Mouse (Mus musculus) layer of hippocampus, adult 9-11 months (tissue): ENCODE measurements around the gene Ddc.

Source experiments
- DNase-seq: peaks from one replicate; pipeline ENCODE4 v3.0.0; 2022

Ddc gene

DNA sequence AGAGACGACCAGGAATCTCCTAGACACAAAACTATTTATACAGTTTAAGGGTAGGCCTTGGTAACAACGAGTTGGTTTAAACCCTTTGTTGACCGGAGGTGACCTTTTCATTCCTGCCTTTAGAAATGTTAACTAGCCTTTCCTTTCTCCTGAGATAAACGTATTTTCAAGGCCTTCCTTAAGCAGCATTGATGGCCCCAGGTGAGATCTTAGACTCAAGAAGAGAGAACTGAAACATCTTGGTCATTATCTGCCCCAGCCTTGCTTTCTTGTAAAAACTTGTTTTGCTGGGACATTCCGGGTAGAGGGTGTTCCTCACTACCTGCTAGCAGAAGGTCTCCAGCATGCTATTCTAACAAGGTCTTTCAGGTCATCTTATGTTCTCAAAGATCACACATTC is 7.1 kb upstream of the Ddc start:
- no peak for DNase-seq

DNA sequence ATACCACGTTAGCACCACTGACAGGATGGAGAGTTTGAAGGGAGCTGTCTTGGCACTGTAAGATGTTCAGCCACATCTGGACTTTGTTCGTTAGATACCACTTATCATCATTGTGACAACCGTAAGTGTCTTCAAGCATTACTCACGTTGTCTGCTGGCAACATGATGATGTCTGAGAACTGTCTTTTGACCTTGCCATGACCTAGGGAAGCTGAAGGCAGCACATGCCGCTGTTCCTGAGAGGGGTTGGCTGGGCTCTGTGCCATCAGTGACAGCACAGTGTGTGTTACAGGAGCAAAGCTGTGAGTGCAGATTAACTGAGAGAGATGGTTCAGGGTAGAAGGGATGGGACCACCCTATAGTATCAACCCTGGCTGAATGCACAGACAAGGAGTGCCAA is 3.6 kb upstream of the Ddc start:
- no peak for DNase-seq

DNA sequence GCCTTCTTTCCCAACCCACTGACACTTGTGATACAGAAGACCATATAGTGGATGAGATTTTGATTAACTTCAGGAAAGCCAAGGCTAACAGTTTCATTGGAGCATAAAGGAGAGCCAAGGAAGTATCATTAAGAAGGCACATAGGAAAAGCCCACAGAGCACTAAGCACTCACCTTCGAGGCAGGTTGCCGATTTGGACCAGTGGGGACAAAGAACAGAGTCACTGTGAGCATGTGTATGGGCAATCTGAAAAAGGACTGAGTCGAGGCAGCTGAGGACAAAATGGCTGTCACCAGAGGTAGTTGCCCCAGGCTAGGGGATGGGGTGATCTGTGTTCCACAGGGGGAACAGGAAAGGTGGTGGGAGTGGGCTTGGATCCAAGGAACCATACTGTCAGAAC is 552 bp upstream of the Ddc start:
- DNase-seq, result no peak

DNA sequence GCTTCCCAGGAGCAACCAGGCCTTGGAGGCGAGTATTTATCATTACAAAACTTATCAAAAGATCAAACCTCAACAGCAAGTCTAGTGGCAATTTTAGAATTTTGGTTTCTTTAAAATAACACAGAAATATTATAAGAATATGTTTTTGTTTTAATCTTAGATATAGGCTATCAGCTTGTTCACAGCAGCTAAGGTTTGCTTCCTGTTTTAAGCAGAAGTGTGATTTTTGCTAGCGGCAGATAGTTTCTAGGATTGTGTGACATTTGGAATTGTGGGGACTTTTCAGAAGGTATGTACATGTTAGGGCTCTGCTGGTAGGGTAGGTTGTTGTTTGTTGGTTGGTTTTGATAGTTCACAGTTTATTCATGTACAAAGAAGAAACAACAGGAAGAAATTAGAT is 2.5 kb downstream of the Ddc start:
- no peak for DNase-seq

DNA sequence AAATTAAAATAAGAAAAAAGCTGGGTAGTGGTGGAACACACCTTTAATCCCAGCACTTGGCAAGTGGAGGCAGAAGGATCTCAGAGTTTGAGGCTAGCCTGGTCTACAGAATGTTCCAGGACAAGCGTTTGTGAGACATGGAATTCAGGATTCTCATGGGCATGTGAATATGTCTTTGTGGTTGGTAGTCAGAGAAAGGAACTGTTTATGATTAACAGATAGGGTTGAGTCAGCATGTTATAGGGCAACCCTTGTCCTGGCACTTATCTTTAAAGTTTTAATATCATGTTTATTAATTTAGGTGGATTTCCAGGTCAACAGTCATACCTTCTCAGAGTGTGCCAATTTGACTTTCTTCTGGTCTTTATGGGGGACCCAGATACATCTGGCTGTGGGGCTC is 4.2 kb downstream of the Ddc start:
- DNase-seq, result no peak

DNA sequence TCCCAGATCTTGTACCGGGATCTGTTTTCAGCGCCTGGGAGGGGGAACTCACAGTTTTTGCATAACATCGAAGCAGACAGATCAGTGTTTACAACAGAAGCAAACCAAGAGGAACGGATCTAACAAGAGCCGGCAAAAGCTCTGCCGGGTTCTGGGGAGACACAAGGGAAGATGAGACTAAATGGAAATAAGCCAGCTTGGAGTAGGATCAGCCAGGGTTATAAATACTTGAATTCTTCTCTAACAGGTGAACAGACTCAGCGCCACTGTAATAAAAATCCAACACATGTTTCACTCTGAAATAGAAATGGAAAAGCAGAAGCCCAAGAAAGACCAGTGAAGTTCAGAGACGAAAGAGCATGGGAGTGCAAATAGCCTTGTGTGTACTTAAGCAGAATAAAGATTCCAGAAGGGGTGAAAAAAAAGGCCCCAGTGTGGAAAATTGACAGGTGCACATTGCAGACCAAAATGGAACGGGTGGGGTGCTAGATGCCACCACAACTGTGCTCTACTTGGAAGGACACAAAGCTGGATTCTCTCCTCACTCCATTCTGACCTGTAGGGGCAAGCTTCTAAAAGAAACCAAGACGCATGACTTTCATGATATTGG is 4.8 kb downstream of the Ddc start:
- no peak for DNase-seq

DNA sequence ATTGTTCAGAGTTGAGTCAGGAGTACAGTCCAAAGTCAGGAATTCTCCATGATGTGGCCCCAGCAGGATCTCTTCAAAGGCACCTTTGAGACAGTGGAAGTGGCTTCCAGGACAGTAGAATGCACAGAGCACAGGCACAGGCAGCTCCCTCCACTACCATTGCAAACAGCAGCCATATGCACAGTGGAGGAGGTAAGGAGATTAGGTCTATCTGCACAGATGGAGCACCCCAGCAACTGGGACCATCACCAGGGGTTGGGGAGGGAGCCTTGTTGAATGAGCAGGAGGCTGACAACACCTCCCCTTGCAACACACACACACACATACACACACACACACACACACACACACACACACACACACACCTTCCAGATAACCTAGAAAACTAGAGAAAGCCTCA is 6.1 kb downstream of the Ddc start:
- peak; percentile 38 for DNase-seq

DNA sequence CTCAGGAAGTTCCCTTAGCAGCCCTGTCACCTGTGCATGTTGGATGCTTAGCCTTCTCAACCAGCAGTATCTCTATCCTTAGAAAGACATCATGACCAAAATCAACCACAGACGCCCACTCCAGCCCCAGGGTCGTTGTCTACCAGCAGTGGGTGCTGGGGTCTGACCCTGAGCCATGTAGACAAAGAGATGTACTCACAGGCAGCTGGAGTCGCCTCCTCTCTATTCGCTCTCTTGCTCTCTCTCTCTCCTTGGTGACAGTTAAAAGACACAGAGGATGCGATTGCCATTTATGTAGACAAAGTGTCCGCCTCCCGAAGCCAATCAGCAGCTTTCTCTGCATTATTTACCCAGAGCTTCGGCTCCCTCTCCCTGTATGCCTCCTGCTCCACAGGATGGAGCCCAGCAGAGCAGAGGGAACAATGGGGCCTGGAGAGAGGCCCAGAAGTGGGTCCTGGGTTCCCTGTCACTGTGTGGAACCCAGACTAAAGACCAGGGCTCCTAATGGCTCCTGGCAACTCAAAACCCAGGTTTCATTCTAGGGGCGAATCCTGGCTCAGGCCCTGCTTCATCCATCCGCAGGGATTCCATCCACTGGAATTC is 7.7 kb downstream of the Ddc start:
- DNase-seq, result no peak

DNA sequence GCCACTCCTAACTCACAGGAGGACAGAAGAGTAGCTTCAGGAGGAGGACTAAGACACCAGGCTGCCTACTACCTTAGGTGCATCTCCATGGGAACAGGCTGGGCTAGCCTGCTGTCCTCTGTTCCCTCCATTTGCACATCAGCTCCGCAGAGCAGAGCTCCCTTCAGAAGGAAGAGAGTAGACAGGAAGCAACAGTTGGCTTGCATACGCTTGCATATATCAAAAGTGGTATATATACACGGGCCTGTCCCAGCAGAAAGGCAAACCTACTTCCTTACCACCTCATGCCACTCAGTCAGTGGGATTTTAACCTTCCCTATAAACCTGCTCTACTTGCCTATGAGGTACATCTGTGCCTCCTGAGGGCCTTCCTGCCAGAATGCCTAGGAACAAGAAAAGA is 9.2 kb downstream of the Ddc start:
- no peak for DNase-seq

DNA sequence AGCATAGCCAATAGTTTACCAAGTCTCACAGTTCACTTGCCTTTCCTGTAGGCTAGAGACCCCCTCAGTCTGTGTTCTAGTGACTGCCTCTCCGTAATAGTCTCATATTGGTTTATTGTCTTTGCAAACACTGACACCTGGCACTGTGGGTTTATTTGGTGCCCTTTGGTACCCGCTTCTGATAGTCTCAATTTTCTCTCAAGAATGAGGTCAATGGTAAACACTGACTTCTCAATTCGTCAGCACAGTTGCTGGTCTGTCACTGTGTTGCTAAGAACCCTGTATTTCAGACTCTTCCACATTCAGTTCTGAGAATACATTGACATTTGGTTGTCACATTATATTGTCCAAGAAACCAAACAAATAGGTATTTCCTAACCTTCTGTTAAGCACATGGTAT is 9.9 kb downstream of the Ddc start:
- no peak for DNase-seq

DNA sequence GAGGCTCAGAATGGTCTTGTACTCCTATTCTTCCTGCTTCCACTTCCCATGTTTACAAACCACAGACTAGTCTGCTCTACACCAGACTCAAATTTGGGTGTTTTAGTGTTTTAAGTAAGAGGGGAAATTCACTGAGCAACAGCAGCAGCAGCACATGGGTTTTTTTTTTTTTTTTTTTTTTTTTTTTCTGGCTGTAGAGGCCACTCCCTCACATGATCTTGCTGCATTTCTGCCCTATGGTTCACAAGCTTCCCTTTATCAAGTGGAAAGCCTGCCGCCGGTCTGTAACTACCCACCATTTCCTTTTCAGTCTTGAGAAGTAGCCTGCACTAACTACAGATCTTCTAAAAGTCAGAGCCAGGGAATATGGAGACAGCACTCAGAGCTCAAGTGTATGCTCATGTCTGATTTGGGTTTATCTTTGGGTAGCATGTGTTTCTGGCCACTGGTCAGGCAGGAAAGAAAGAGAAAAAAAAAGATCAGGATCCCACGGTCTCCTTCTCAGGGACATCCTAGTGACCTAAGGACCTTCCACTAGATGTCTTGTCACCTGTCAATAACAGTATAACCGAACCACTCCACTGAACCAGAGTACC is 11.4 kb downstream of the Ddc start:
- DNase-seq, result no peak

DNA sequence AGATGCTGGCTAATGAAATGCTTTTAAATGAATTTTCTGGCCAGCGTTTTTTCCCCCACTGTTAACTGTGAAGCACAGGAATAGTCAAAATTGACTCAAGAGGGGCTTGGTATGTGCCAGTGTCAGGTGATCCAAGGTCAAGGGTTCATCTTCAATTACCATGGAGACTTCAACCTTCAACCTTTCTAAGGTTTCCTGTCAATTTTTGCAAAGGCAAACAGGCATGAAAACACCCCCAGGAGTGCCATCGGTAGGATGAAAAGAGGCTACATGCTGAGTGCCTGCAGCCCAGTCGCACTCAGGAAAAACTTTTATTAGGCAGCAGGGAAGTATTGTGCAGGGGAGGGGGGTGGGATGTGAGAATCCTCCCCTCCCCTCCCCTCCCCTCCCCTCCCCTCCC is 12.0 kb downstream of the Ddc start:
- no peak for DNase-seq

DNA sequence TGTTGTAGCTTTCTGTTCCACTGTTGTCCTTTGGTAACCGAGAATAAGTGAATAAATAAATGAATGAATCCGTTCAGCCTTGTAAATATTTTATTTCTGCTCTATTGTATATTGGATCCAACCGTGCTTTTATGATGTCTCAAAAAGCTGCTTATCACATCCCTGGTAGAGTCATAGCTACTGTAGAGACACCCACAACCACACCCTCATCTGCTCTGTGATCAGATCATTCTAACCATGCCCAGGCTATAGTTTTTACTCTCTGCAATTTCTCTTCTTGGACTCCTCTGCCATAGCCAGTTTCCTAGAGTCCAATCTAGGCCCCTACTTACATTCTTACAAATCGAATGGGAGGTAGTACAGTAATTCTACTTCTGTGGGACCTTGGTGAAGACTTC is 12.7 kb downstream of the Ddc start:
- no peak for DNase-seq

DNA sequence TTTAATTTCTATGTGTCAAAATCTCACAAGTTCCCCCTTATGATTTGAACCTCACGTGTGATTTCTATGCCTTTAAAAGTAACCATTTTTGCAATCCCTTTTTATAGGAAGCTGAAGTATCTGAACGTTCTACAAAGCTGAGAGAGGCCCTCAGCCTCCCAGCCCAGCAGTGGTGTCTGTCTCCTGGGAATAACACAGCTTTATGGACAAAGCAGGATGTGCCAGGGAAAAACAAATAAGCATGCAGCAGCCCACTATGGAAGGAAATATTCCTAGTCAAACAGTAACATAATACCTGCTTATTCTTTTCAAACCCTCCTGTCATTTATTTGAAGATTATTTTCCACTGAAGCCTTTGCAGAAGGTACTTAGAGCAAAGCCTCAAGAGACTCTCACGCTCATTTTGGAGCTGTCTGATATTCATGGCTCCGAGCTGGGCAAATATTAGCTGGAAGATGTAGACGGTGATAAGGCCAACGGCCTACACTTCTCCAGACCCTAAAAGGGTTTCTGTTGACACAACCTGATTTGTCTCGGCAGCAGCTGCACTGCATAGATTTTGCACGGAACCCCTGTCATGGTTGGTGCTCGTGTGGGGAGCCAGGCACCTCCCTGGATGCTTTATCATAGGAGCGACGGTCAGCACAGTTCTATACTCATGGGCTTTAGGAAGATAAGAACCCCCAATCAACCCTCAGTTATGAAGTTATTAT is 13.3 kb downstream of the Ddc start:
- no peak for DNase-seq

DNA sequence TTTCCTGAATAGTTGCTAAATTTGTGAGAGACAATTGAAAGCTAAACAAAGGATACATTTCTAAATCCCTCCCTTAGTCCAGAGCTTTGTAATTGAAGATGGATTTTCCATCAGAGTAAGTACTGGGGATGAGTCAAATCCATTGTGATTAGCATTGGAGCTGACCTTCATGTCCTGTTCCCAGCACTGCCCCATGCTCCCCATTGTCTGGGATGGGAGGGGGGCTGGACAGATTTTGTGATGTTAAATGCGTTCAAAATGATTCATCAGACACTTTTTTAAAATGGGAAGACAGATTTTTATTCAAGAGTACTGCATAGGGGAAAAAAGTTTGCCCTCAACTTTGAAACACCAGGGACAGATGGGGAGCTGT is 16.2 kb downstream of the Ddc start:
- DNase-seq, result no peak

DNA sequence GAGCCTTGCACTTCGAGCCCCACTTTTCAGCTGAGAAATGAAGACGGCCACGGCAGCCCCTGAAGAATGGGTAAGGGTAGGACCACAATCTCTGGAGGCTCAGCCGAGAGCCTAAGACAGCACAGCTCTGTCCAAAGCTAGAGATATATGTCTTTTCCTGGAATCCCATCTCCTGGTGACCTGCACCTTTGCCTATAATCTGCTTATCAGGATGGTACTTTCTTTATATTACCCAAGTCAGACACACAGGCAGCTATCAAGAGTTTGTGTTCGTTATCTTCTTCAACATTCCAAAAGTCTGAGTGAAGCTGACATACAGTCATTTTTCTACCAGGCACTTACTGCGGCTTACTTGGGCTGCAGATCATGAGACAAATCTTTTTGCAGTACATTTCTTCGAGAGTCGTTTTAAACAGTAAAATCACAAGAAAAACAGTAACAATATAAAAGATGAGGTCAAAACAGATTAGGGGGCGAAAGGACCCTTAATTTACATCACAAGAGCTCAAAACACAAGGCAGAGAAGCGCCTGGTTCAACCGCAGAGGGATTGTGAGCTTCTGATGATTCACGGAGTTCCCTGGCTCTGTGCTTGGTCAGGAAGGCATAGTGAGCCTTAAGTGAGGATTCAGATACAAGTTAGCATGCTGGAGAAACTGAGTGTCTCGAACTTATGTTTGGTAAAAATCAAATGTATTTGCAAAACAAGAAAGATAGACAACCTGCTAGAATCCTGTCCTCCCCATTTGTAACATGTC is 16.7 kb downstream of the Ddc start:
- no peak for DNase-seq

DNA sequence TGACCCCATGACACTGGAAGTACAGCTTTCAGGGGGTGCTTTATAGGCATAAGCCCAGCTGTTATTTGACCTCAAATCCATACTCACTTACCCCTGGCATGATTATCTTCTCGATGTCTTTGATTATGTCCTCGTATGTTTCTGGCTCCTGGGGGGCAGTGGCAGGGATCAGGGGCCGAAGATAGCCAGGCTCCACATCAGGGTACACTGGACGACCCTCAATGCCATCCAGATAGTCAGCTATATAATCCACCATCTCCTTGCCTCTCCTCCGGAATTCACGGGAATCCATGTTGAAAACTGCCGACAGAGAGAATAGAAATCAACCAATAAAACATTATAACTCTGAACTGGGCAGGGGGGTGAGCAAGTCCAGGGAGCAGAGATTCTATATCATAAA is 17.6 kb downstream of the Ddc start:
- DNase-seq, result no peak

DNA sequence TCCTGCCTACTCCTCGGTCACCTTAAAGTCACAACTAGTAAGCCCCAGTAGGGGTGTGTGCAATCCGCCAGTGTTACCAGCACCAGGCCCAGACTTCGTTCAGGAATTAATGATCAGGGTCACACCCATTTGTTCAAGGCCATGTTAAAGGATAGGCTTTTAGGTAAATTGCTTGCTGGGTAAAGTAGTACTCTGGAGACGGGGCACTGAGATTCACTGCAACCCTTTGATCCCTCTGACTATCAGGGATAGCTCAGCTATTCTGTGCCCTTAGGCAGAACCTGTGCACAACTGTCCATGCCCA is 18.3 kb downstream of the Ddc start:
- no peak for DNase-seq

DNA sequence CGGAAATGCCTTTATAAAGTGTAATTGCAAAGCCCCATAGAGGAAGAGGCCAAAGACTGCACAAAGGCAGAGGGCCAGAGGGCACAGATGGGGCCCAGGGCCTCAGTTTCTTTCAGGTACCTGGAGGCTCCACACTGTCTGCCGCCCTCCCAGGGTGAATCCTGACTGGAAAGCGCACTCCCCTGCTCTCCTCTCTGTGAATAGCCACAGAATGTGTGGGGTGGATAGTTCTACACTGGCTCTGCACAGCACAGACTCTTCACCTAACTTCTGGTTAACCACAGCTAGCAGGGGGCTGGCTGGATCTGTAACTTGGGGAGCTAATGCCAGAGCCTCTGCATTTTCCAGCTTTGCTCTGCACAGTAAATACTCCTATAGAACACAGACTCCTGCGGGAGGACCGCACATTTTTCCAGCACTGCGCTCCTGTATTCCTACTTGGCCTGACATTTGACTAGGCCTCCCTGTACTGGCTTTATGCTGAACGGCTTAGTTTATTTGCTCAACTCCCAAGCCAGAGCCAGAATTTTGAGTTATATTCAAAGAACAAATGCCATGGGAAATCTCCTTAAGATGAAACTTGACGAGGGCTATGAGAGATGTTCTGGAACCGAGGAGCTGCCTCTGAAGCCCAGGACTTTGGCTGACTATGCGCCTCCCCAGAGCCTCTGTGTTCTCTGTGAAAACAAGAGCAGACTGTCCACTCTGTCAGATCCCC is 18.8 kb downstream of the Ddc start:
- no peak for DNase-seq

DNA sequence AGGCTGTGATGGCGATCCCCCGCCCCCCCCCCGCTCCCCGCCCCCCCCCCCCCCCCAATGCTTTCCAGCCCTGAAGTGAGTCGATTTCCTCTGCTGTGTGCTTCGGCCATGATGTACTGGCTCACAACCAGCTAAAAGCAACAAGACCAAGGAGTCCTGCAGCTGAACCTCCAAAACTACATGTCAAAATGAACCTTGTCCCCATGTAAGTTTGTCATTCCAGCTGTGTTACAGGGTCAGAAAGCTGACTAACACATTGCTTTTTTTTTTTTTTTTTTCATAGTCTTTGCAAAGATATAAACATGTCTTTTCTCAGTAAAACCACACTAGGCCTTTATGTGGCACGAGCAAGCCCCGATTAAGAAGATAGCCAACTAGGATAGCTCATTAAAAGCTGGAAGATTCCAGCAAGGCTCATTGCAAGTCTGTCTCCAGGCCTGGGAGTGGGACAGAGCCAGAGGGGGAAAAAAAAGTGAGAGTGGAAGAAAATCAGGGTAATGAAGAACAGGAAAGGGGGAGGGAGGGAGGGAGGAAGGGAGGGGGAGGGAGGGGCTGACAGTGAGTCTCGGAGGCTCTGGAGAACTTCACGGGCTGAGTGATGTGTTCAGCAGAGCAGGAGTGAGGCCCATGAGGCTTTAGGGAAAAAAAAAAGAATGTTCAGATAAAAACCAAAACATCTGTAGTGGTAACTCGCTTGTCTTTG is 19.5 kb downstream of the Ddc start:
- no peak for DNase-seq

DNA sequence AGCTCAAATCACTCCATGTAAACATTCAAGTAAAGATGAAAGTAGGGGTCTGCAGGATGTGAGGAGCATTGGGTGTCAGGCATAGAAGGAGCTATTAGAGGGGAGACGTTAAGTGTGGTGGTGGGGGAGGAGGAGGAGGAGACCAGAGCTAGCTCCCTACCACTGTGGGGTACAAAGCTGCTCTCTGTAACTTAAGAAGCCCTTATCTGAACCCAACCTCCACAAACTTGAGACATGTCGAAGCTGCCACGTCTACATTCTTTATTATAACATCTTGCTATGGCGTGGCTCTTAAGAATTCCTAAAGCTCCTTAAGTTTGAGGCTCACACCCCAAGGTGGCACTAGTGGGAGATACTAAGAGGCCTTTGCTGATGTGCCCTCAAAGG is 20.1 kb downstream of the Ddc start:
- no peak for DNase-seq

DNA sequence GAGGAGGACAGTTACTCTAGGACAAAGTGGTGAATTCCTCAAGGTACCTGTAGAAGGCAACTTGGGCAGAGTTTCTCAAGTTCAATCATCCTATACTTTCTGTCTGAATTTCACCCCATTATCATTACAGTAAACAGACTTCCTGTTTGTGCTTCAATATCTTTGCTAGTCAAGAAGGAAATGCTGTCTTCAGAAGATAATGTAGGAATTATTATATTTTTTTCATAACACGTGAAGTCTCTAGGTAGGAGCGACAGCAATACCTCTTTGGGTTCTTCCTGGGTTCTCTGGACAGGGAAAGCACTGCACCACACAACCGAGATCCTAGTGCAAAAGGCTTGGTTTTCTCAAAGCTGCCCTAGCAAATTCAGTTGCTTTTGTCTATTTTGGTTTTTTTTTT is 21.6 kb downstream of the Ddc start:
- DNase-seq, result no peak

DNA sequence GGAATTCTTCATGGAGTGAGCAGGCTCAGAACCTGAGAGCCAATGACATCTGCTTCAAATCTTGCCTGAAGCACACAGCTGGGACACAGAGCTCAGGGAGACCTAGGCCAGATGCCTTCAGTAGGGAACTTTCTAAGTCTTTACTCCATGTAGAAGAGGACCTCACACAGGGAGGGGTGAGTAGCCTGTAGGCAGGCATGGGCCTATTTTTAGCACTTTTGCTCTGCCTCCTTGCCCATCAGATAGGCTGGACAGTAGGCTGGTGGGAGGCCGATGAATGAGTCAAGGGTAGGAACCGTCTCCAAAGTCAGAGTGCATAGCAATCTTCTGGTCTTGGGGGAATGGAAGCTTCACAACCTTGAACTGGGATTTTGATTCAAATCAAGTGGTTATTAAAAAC is 22.7 kb downstream of the Ddc start:
- no peak for DNase-seq
